Mouse (Mus musculus): ENCODE measurements around the gene Nkx1-2.

GRCm38 (mm10) chr7:132641606-132642005, 42.2 kb upstream of the Nkx1-2 start:
- TF ChIP-seq CTCF (IDR thresholded peaks at IDR 0.05; ENCODE audit: borderline replicate concordance, extremely low read depth, insufficient read depth, insufficient read length) (no peak), POLR2A (IDR thresholded peaks at IDR 0.05; ENCODE audit: borderline replicate concordance, extremely low read depth, insufficient read depth, insufficient read length, poor library complexity, severe bottlenecking) (no peak)

Measured in brain, embryonic 14.5 days (tissue).